8 mouse cellular contexts compared by ENCODE assay signal in genomic region chr17:30575941-30576773, GRCm38 (mm10). TPM values are rescaled to one million over a fixed set of nuclear protein-coding genes. Genes with fewer than 3 reads are reported as not detected.
DNase-seq lines count a peak whose midpoint lies in the region; ATAC-seq and TF ChIP-seq lines count a peak whose summit lies in the region.

TSS of gene Btbd9 (minus strand) at chr17:30576488.

- ATAC-seq in activated CD4-positive, CD25-positive, alpha-beta regulatory T cell, adult 4 months = peak; percentile 97
- ATAC-seq in megakaryocyte progenitor cell, adult 5-6 weeks (replicated peaks; ENCODE audit: poor library complexity) = peak; percentile 93

- peak; percentile 94 for DNase-seq in gastrocnemius, postnatal 10 days
- peak; percentile 97 for DNase-seq in induced T-regulatory cell, adult 2 months (ENCODE audit: low read depth)
- DNase-seq in left cerebral cortex, adult 9 months (ENCODE audit: low spot score in 2 of 2) = peak; percentile 88 to 97
- peak; percentile 94 for DNase-seq in right cerebral cortex, postnatal 14 days
- peak; percentile 91 to 96 for DNase-seq in urinary bladder, postnatal 36 days (ENCODE audit: low spot score in 2 of 2)

- H3K4me3 ChIP-seq in cortical plate, adult 2 months (ENCODE audit: insufficient read depth, low read length) = peak within 1 kb of the TSS; percentile 61

- TF ChIP-seq POLR2A in cortical plate, adult 2 months (IDR thresholded peaks at IDR 0.05; ENCODE audit: extremely low read depth, insufficient read depth, low read length) = peak; percentile 97

- TF ChIP-seq CTCF in cortical plate, adult 2 months (IDR thresholded peaks at IDR 0.05; ENCODE audit: extremely low read depth, insufficient read depth, low read length) = no peak

- peaks cover 6% of the 10 kb centered on the region for H3K4me1 ChIP-seq in cortical plate, adult 2 months (ENCODE audit: control insufficient read depth, insufficient read depth, low read length)

- H3K27ac ChIP-seq in cortical plate, adult 2 months (ENCODE audit: insufficient read depth, low read length) = peak within 1 kb of the TSS; percentile 99

RNA-seq across cellular contexts. Expression of gene Btbd9, which starts in this region (rescaled TPM):
- polyA plus RNA-seq in activated CD4-positive, CD25-positive, alpha-beta regulatory T cell, adult 4 months (2017; shearing (Covaris generic)) = 10 to 100 TPM; 51.2 to 51.6 TPM
- polyA plus RNA-seq in cortical plate, adult 2 months (2012; rRNA removed) = 43.5 and 50.2 TPM in 2 replicates
- total RNA-seq in gastrocnemius, postnatal 10 days (2021) = 10 to 100 TPM; 16.7 to 20.1 TPM
- total RNA-seq in megakaryocyte progenitor cell, adult 5-6 weeks (2015) = 20.1 and 25.4 TPM in 2 replicates
- total RNA-seq in megakaryocyte progenitor cell, adult 5-6 weeks (2017) = 17.2 and 22.9 TPM in 2 replicates

Comparison
In these comparisons a context has a peak if more than half of its experiments do, and no peak if none do; other contexts are left out.
1. Peak in every context shown above with its lines: DNase-seq, ATAC-seq, H3K4me3 ChIP-seq and H3K27ac ChIP-seq.